Mouse (Mus musculus) midbrain, embryonic 14.5 days (tissue): ENCODE results near the gene Exoc6. TPM values are rescaled to one million over a fixed set of nuclear protein-coding genes. Genes with fewer than 3 reads are reported as not detected.

ENCODE experiments used
- ATAC-seq: fragments of 200-750 bp; cut with Nextera tagmentation; 2 replicates; pipeline ENCODE4 v1.8.0; 2017; ENCODE audit warnings: moderate number of reproducible peaks, moderate library complexity; ENCODE audit not compliant: low FRiP score, low TSS enrichment
- DNase-seq: peaks from one replicate; pipeline ENCODE4 v3.0.0-alpha.2; 2015
- H3K27ac ChIP-seq: fragments of 300-500 bp; sonication (generic); replicated peaks from 2 replicates; pipeline ENCODE4 v1.5.1; 2014; ENCODE audit warnings: mild to moderate bottlenecking, low read depth, low read length, moderate library complexity
- H3K27me3 ChIP-seq: fragments of 300-500 bp; sonication (generic); 2 replicates; pipeline ENCODE4 v1.6.1; 2014; ENCODE audit warnings: low read length, control low read depth, mixed read lengths; ENCODE audit not compliant: control insufficient read depth, insufficient read depth
- H3K36me3 ChIP-seq: fragments of 300-500 bp; sonication (generic); 2 replicates; pipeline ENCODE4 v1.6.1; 2014; ENCODE audit warnings: low read length, control low read depth; ENCODE audit not compliant: control insufficient read depth, insufficient read depth
- H3K4me1 ChIP-seq: fragments of 300-500 bp; sonication (generic); 2 replicates; pipeline ENCODE4 v1.6.1; 2014; ENCODE audit warnings: mild to moderate bottlenecking, antibody characterized with exemption, low read length, control low read depth; ENCODE audit not compliant: control insufficient read depth, insufficient read depth
- H3K4me2 ChIP-seq: fragments of 300-500 bp; sonication (generic); 2 replicates; pipeline ENCODE4 v1.6.1; 2014; ENCODE audit warnings: mild to moderate bottlenecking, low read length, moderate library complexity
- H3K4me3 ChIP-seq: fragments of 300-500 bp; sonication (generic); replicated peaks from 2 replicates; pipeline ENCODE4 v1.5.1; 2014; ENCODE audit warnings: low read depth, low read length
- H3K9ac ChIP-seq: fragments of 300-500 bp; sonication (generic); replicated peaks from 2 replicates; pipeline ENCODE4 v1.6.1; 2014; ENCODE audit warnings: mild to moderate bottlenecking, low read length, moderate library complexity
- H3K9me3 ChIP-seq: fragments of 300-500 bp; sonication (generic); 2 replicates; pipeline ENCODE4 v1.6.1; 2016; ENCODE audit warnings: low read length, control low read depth, mixed read lengths; ENCODE audit not compliant: control insufficient read depth
- WGBS: fragments of 180-500 bp; shearing (Covaris S2); extraction: QIAGEN DNeasy Blood & Tissue Kit; methylation state at CpG from one replicate; pipeline ENCODE4 v1.1.7; 2014; 5-methylcytosine and 5-hydroxymethylcytosine counted together
- polyA plus RNA-seq: library from polyadenylated mRNA; unstranded; fragments of >200 nt; fragmentation: Nextera tagmentation; extraction: Ambion mirVana; gene quantifications from 2 replicates; pipeline ENCODE4 v1.2.1, GENCODE M21; 2014

The Exoc6 gene
- polyA plus RNA-seq, 1 experiment from 2014 or later, result 21.4 TPM

GRCm38 (mm10) chr19:37673393-37673792 is 123.2 kb downstream of the Exoc6 start:
- Histone ChIP-seq H3K4me2 (no peak overlapping the region), H3K27me3 (no peaks in the 10 kb centered on the region), H3K4me3 (no peak overlapping the region), H3K9ac (no peak overlapping the region), H3K4me1 (no peaks in the 10 kb centered on the region), H3K9me3 (no peaks in the 10 kb centered on the region), H3K36me3 (no peaks in the 10 kb centered on the region), H3K27ac (no peak overlapping the region)
- 42% methylated on average over 12 of the region's 12 CpGs for WGBS
- DNase-seq (no peak), ATAC-seq (no peak)

- no peak within 1 kb of the TSS for H3K27ac ChIP-seq
- peaks cover 75% of the 10 kb centered on the region for H3K27me3 ChIP-seq
- DNase-seq, result no peak
- no peak for ATAC-seq
- H3K9me3 ChIP-seq, result no peaks in the 10 kb centered on the region
- WGBS, result 6% methylated on average over 6 of the region's 6 CpGs
- no peaks in the 10 kb centered on the region for H3K36me3 ChIP-seq
- H3K4me2 ChIP-seq, result no peak within 1 kb of the TSS
- H3K9ac ChIP-seq, result no peak within 1 kb of the TSS
- H3K4me3 ChIP-seq, result no peak within 1 kb of the TSS
- H3K4me1 ChIP-seq, result no peaks in the 10 kb centered on the region
These were observed 135.1 kb downstream of the Exoc6 start, which contains the start of gene Cyp26c1 for GRCm38 (mm10) chr19:37685281-37685680. Gene Cyp26c1 (plus strand): TSS chr19:37685581.

DNA sequence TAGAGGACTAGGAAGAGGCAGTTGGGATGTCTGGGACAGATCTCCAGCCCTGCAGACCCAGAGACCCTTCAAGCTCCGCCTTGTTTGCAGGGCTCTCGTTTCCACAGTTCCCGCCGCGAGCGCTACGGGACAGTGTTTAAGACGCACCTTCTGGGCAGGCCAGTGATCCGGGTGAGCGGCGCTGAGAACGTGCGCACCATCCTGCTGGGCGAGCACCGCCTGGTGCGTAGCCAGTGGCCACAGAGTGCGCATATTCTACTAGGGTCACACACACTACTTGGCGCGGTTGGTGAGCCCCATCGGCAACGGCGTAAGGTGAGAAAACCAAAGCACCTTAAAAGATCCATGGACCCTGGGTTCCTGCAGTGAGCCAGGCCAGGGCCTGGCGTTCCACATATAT is 136.1 kb downstream of the Exoc6 start:
- H3K27ac ChIP-seq, result no peak overlapping the region
- no peaks in the 10 kb centered on the region for H3K4me1 ChIP-seq
- H3K27me3 ChIP-seq, result peaks cover 86% of the 10 kb centered on the region
- no peaks in the 10 kb centered on the region for H3K36me3 ChIP-seq
- WGBS, result 2% methylated on average over 23 of the region's 23 CpGs
- DNase-seq, result no peak
- no peak overlapping the region for H3K4me2 ChIP-seq
- no peaks in the 10 kb centered on the region for H3K9me3 ChIP-seq
- H3K4me3 ChIP-seq, result no peak overlapping the region
- no peak for ATAC-seq
- H3K9ac ChIP-seq, result no peak overlapping the region

DNA sequence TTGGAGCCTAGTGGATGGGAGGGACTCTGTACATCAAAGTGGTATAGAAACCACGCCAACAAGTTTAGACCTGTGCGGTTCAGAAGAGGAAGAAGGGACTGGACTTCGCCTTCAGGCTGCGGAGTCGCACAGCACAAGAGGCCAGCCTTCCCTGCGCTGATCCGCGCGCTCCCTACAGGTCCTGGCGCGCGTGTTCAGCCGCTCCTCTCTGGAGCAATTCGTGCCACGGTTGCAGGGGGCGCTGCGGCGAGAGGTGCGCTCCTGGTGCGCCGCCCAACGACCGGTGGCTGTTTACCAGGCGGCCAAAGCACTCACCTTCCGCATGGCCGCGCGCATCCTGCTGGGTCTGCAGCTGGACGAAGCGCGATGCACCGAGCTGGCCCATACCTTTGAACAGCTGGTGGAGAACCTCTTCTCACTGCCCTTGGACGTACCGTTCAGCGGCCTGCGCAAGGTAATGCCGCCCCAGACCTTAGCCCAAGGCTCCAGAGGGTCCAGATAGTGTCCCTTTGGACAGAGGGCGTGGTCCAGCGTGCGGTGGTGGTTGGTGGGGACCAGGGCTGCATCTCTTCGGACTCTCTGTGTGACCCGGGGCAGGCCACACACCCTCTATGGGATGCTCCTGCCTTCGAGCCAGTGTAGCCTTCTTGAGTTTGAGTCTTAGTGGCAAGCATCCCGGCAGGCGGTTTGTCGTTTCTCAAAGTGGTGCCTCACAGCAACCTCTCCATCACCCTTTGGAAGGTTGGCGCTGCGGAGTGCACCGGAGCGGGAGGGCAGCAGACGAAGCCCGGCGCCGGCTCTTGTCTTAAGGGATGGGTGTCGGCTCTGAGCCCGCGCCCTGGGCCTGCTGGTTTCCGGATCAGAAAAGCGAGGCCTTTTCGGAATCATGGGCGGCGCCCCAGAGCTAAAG is 137.0 kb downstream of the Exoc6 start:
- Histone ChIP-seq H3K9me3 (no peaks in the 10 kb centered on the region), H3K9ac (no peak overlapping the region), H3K27ac (no peak overlapping the region), H3K4me2 (no peak overlapping the region), H3K27me3 (peaks cover 91% of the 10 kb centered on the region), H3K36me3 (no peaks in the 10 kb centered on the region), H3K4me1 (no peaks in the 10 kb centered on the region), H3K4me3 (no peak overlapping the region)
- WGBS, result 3% methylated on average over 62 of the region's 62 CpGs
- ATAC-seq, result no peak
- DNase-seq, result no peak

- Histone ChIP-seq H3K9me3 (no peaks in the 10 kb centered on the region), H3K4me3 (no peak overlapping the region), H3K4me2 (no peak overlapping the region), H3K9ac (no peak overlapping the region), H3K27me3 (peaks cover 100% of the 10 kb centered on the region), H3K36me3 (no peaks in the 10 kb centered on the region), H3K4me1 (peaks cover 8% of the 10 kb centered on the region; the same call in 1 of the 2 replicates), H3K27ac (no peak overlapping the region)
- DNase-seq (no peak), ATAC-seq (no peak)
- 56% methylated on average over 5 of the region's 5 CpGs for WGBS
These were observed 139.3 kb downstream of the Exoc6 start for GRCm38 (mm10) chr19:37689478-37689877.

- Histone ChIP-seq H3K9me3 (no peaks in the 10 kb centered on the region), H3K9ac (no peak overlapping the region), H3K4me2 (0 out of 2 replicates have a peak overlapping the region, but pooled peaks have one; percentile 29), H3K4me1 (peaks cover 8% of the 10 kb centered on the region; the same call in 1 of the 2 replicates), H3K27ac (no peak overlapping the region), H3K27me3 (peaks cover 100% of the 10 kb centered on the region), H3K4me3 (no peak overlapping the region), H3K36me3 (no peaks in the 10 kb centered on the region)
- ATAC-seq, result no peak
- WGBS, result 3% methylated on average over 29 of the region's 29 CpGs
- peak; percentile 40 for DNase-seq
These were observed 140.5 kb downstream of the Exoc6 start for GRCm38 (mm10) chr19:37690716-37691115.

- H3K4me1 ChIP-seq, result peaks cover 10% of the 10 kb centered on the region
- ATAC-seq (peak; percentile 44; the same call in 1 of the 2 replicates), DNase-seq (peak; percentile 81)
- H3K4me3 ChIP-seq, result peak overlapping the region; percentile 33
- under 1% methylated on average over 40 of the region's 40 CpGs for WGBS
- peaks cover 100% of the 10 kb centered on the region for H3K27me3 ChIP-seq
- no peak overlapping the region for H3K27ac ChIP-seq
- H3K9me3 ChIP-seq, result no peaks in the 10 kb centered on the region
- no peak overlapping the region for H3K9ac ChIP-seq
- H3K4me2 ChIP-seq, result peak overlapping the region; percentile 57
- H3K36me3 ChIP-seq, result no peaks in the 10 kb centered on the region
These were observed 142.7 kb downstream of the Exoc6 start for GRCm38 (mm10) chr19:37692879-37693278.

DNA sequence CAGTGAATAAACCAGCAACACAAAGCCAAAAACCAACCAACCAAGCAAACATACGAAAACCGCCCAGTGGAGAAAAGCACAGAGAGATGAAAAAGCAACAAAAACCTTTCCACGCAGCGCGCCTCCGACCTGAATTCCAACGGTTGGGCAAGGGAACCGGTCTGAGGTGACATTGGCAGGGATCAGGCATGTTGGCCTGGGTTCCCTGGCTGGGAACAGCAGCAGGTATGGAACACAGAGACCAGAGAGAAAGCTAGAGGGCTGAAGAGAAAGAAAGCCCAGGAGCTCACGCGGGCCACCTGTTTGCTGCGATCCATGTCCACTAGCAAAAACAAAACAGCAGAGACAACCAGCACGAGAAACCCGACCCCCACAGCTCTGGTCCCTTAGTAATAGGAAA is 144.9 kb downstream of the Exoc6 start:
- Histone ChIP-seq H3K4me1 (peaks cover 18% of the 10 kb centered on the region), H3K4me3 (no peak overlapping the region), H3K27me3 (peaks cover 100% of the 10 kb centered on the region), H3K36me3 (no peaks in the 10 kb centered on the region), H3K9ac (no peak overlapping the region), H3K27ac (no peak overlapping the region), H3K4me2 (no peak overlapping the region), H3K9me3 (no peaks in the 10 kb centered on the region)
- DNase-seq (no peak), ATAC-seq (no peak)
- WGBS, result 32% methylated on average over 13 of the region's 13 CpGs
